Mouse (Mus musculus) embryonic facial prominence, embryonic 11.5 days (tissue): ENCODE measurements around the gene Skida1. TPM values are rescaled to one million over a fixed set of nuclear protein-coding genes. Genes with fewer than 3 reads are reported as not detected.
A peak's percentile ranks its signal among the peaks of the same experiment; 100 is the strongest.

Experiments
- ATAC-seq: fragments of 200-750 bp; cut with Nextera tagmentation; replicated peaks from 2 replicates; pipeline ENCODE4 v1.8.0; 2017; ENCODE audit warnings: low read depth; ENCODE audit not compliant: insufficient number of reproducible peaks, low FRiP score, low TSS enrichment
- DNase-seq: peaks from one replicate; pipeline ENCODE4 v3.0.0-alpha.2; 2015; ENCODE audit warnings: low spot score
- H3K27ac ChIP-seq: fragments of 300-500 bp; sonication (generic); replicated peaks from 2 replicates; pipeline ENCODE4 v1.5.1; 2014; ENCODE audit warnings: mild to moderate bottlenecking, low read depth, low read length, control low read depth
- H3K27me3 ChIP-seq: fragments of 300-500 bp; sonication (generic); 2 replicates; pipeline ENCODE4 v1.6.1; 2014; ENCODE audit warnings: mild to moderate bottlenecking, low read length, moderate library complexity, mixed read lengths; ENCODE audit not compliant: control insufficient read depth, insufficient read depth
- H3K36me3 ChIP-seq: fragments of 300-500 bp; sonication (generic); replicated peaks from 2 replicates; pipeline ENCODE4 v1.6.1; 2014; ENCODE audit warnings: low read depth, mild to moderate bottlenecking, low read length, moderate library complexity, mixed read lengths; ENCODE audit not compliant: control insufficient read depth, insufficient read depth
- H3K4me1 ChIP-seq: fragments of 300-500 bp; sonication (generic); 2 replicates; pipeline ENCODE4 v1.6.1; 2014; ENCODE audit warnings: low read length, mixed read lengths; ENCODE audit not compliant: control insufficient read depth, insufficient read depth
- H3K4me2 ChIP-seq: fragments of 300-500 bp; sonication (generic); 2 replicates; pipeline ENCODE4 v1.6.1; 2014; ENCODE audit warnings: low read depth, mild to moderate bottlenecking, control low read depth, low read length, moderate library complexity
- H3K4me3 ChIP-seq: fragments of 300-500 bp; sonication (generic); 2 replicates; pipeline ENCODE4 v1.5.1; 2014; ENCODE audit warnings: low read depth, low read length, control low read depth
- H3K9ac ChIP-seq: fragments of 300-500 bp; sonication (generic); replicated peaks from 2 replicates; pipeline ENCODE4 v1.6.1; 2014; ENCODE audit warnings: mild to moderate bottlenecking, control low read depth, low read length
- H3K9me3 ChIP-seq: fragments of 300-500 bp; sonication (generic); replicated peaks from 2 replicates; pipeline ENCODE4 v1.6.1; 2016; ENCODE audit warnings: mild to moderate bottlenecking, low read length, inconsistent platforms, mixed read lengths; ENCODE audit not compliant: control insufficient read depth
- WGBS: fragments of 180-500 bp; shearing (Covaris S2); extraction: QIAGEN DNeasy Blood & Tissue Kit; methylation state at CpG from one replicate; pipeline ENCODE4 v1.1.7; 2014; 5-methylcytosine and 5-hydroxymethylcytosine counted together
- polyA plus RNA-seq: library from polyadenylated mRNA; unstranded; fragments of >200 nt; fragmentation: Nextera tagmentation; extraction: Ambion mirVana; gene quantifications from 2 replicates; pipeline ENCODE4 v1.2.1, GENCODE M21; 2014

Gene Skida1
- polyA plus RNA-seq, 1 experiment from 2014 or later, result 16.9 TPM

GRCm38 (mm10) chr2:18058146-18058708, 9.4 kb upstream of the Skida1 start:
- H3K4me3 ChIP-seq, result peak overlapping the region; percentile 64

DNA sequence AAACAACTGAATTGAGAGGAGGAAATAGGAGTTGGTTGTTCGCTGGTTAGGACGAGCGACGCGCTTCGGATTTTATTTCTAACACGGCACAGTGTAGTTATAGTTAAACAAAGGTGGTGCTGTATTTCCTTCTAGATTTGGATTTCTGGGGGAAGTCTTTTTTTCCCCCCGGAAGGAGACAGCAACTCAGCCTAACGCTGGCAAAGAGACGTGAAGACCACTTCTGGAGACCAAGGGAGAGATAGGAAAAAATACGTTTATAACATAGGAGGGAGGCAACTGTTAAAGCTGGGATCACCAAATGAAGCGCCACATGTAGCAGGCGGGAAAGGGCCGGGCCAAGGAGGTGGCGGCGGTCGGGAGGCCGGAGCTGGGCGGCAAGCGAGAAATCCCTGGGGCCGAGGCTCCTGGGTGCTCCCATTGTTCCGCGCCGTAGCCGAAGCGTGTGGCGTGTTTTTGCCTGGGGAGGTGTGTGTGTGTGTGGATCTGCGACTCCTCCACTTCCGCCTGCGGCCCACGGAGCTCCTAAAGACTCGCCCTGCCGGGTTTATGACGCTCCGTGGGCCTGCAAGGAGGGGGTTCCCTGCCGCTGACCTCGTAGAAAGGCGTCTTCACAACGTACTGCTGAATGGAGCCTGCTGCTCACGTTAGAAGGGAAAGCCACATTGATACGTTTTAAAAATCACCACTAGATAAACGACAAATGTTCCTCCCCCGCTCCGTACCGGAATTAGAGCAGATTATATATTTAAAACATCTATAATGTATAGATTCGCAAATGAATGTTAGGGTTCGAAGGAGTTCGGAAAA, 8.7 kb upstream of the Skida1 start:
- H3K9ac ChIP-seq, result peak overlapping the region; percentile 99
- no peaks in the 10 kb centered on the region for H3K9me3 ChIP-seq
- under 1% methylated on average over 48 of the region's 48 CpGs for WGBS
- H3K27me3 ChIP-seq, result no peaks in the 10 kb centered on the region
- ATAC-seq, result no peak
- H3K4me3 ChIP-seq, result peak overlapping the region; percentile 64
- no peaks in the 10 kb centered on the region for H3K36me3 ChIP-seq
- DNase-seq, result peak; percentile 58
- no peaks in the 10 kb centered on the region for H3K4me1 ChIP-seq
- H3K4me2 ChIP-seq, result peak overlapping the region; percentile 95
- H3K27ac ChIP-seq, result peak overlapping the region; percentile 99

More at GRCm38 (mm10) chr2:18058146-18058708, 9.4 kb upstream of the Skida1 start:
- Histone ChIP-seq H3K9ac (peak overlapping the region; percentile 99), H3K9me3 (no peaks in the 10 kb centered on the region), H3K36me3 (no peaks in the 10 kb centered on the region), H3K4me2 (peak overlapping the region; percentile 95), H3K4me1 (no peaks in the 10 kb centered on the region), H3K27ac (peak overlapping the region; percentile 99), H3K27me3 (no peaks in the 10 kb centered on the region)
- WGBS, result 12% methylated on average over 9 of the region's 9 CpGs
- DNase-seq (peak; percentile 39), ATAC-seq (no peak)

DNA sequence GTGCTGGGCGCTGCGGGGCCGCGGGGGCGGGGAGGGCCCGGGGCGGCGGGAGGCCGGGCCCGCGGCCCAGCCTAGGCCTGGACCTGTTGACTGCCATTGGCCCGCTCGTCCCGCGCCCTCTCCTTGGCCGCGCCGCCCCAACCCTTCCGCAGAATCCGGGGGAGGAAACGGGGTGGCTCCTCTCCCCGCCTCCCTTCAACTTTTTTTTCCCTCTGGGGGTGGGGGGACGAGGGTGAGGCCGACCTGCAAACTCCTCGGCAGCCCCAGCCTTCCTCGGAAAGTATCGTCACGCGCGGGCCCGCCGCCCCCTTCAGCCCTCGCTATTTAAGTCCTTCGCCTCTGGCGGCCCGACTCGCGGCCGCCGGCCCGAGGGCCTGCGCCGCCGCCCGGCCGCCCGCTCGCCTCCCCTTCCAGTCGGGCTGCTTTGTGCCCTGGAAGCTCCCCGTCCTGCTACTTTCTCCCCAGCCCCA, 8.0 kb upstream of the Skida1 start:
- Histone ChIP-seq H3K27ac (peak overlapping the region; percentile 99), H3K36me3 (no peaks in the 10 kb centered on the region), H3K9me3 (no peaks in the 10 kb centered on the region), H3K27me3 (no peaks in the 10 kb centered on the region), H3K9ac (peak overlapping the region; percentile 99), H3K4me1 (no peaks in the 10 kb centered on the region), H3K4me2 (peak overlapping the region; percentile 95), H3K4me3 (peak overlapping the region; percentile 64)
- DNase-seq (peak; percentile 97), ATAC-seq (peak; percentile 98)
- WGBS, result under 1% methylated on average over 28 of the region's 50 CpGs

DNA sequence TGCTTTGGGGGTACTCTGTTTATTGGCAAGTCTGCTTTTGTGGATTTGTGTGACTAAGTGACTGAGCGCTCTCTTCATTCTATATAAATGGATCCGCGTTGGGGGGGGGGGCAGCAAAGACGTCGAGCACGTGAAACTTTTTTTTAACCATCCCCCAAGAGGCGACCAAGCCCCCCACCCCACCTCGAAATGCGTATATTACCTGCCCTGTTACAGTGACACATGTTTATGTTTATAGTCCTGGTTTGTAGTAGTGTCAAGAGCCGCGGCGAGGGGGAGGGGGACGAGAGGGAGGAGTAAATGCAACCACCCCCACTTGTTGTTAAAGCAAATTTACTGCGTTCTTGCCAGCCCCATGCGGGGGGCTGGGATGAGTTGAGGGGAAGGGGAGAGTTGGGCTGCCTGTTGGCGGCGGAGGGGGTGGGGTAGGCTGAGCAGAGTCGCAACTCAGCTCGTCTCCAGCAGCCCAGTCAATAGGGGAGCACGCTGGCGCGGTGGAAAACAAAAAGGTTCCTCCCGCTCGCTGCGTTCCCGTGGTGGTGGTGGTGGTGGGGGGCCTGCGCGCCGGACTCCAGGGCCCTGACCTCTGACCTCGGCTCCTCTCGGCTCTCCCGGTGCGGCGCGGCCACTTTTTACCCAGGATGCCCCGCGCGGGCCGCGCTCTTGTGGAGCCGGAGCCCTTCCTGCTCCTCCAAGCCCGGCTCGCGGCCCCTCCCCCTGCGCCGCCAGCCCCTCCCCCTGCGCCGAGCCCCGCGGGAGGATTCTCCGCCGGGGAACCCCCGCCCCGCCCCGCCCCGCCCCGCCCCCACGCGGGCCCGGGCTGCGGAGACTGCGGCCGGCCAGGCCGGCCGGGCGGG, 7.3 kb upstream of the Skida1 start:
- 1% methylated on average over 47 of the region's 66 CpGs for WGBS
- H3K9me3 ChIP-seq, result no peaks in the 10 kb centered on the region

DNA sequence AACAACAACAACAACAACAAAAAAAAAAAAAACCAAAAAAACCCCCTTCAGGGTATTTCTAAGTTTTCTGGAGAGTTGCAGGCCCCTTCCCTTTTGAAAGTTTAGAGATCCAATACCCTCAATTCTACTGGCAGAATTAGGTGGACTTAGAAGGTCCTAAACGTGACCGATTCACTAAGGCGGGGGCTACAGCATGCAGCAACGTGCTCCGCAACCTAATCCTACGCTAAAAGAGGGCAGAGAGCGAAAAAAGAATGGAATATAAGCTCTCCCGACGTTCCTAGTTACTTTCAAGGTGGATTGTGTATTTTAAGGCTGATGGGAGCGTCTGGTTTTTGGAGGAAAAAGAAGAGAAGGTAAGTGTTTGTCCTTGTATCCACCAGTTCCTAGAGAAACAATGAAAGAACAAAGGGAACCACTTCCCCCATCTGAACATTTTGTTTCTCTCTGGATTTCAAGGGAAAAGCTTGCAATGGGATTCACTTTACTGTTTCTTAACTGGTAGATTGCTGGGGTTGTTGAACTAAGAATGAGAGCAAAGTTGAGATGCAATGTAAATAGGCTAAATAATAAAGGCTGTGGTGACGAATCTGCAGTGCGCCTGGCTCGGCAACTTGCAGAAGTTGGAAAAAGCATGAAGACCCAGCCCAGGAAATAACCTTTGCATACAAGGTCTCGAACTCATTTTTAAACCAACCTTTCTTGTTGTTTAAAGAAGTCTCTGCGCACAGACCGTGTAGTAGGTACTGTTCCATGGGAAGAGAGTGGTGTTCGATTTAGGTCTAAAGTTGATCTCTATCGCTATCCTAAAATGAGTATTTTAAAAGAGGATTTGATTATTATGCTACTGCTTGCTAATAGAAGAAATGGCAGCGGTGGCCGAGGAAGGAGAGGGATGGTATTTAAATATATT, 6.4 kb upstream of the Skida1 start, which contains the start of gene Mllt10:
Gene Mllt10 (plus strand): TSS at position 222 of the 913 bp plus-strand sequence.
- peak within 1 kb of the TSS; percentile 64 for H3K4me3 ChIP-seq
- H3K9me3 ChIP-seq, result no peaks in the 10 kb centered on the region
- peak within 1 kb of the TSS; percentile 99 for H3K9ac ChIP-seq
- H3K4me1 ChIP-seq, result no peaks in the 10 kb centered on the region
- H3K4me2 ChIP-seq, result peak within 1 kb of the TSS; percentile 95
- H3K27ac ChIP-seq, result peak within 1 kb of the TSS; percentile 99
- under 1% methylated on average over 20 of the region's 20 CpGs for WGBS
- no peaks in the 10 kb centered on the region for H3K27me3 ChIP-seq
- H3K36me3 ChIP-seq, result no peaks in the 10 kb centered on the region
- DNase-seq (peak; percentile 60), ATAC-seq (no peak)

More for the DNA sequence above, 7.3 kb upstream of the Skida1 start:
- peak overlapping the region; percentile 99 for H3K27ac ChIP-seq
- H3K4me1 ChIP-seq, result no peaks in the 10 kb centered on the region
- H3K4me3 ChIP-seq, result peak overlapping the region; percentile 64
- DNase-seq, result peak; percentile 97
- H3K27me3 ChIP-seq, result no peaks in the 10 kb centered on the region
- H3K9ac ChIP-seq, result peak overlapping the region; percentile 99
- H3K36me3 ChIP-seq, result no peaks in the 10 kb centered on the region
- H3K4me2 ChIP-seq, result peak overlapping the region; percentile 95
- ATAC-seq, result peak; percentile 90

GRCm38 (mm10) chr2:18053951-18054530, 5.2 kb upstream of the Skida1 start:
- Histone ChIP-seq H3K27ac (no peak overlapping the region; the same call in 1 of the 2 replicates), H3K9me3 (no peaks in the 10 kb centered on the region), H3K4me3 (no peak overlapping the region), H3K4me2 (no peak overlapping the region), H3K9ac (0 out of 2 replicates have a peak overlapping the region, but pooled peaks have one; percentile 30), H3K27me3 (no peaks in the 10 kb centered on the region), H3K4me1 (peaks cover 5% of the 10 kb centered on the region), H3K36me3 (no peaks in the 10 kb centered on the region)
- DNase-seq (peak; percentile 35), ATAC-seq (no peak)
- 17% methylated on average over 2 of the region's 2 CpGs for WGBS
